Mouse (Mus musculus): ENCODE measurements around the gene Pip5k1c.

The Pip5k1c gene

GRCm38 (mm10) chr10:81302781-81303218, 10.0 kb downstream of the Pip5k1c start:
- no peak for DNase-seq (ENCODE audit: low spot score)

GRCm38 (mm10) chr10:81303258-81303657, 10.5 kb downstream of the Pip5k1c start:
- DNase-seq (ENCODE audit: low spot score) = no peak

GRCm38 (mm10) chr10:81303761-81304160, 11.0 kb downstream of the Pip5k1c start:
- no peak for DNase-seq (ENCODE audit: low spot score)

- DNase-seq (ENCODE audit: low spot score) = peak; percentile 74
Measured at GRCm38 (mm10) chr10:81304597-81305238, 12.0 kb downstream of the Pip5k1c start.

- DNase-seq (ENCODE audit: low spot score) = no peak
Measured at GRCm38 (mm10) chr10:81305663-81306062, 12.9 kb downstream of the Pip5k1c start.

GRCm38 (mm10) chr10:81306173-81306668, 13.5 kb downstream of the Pip5k1c start:
- DNase-seq (ENCODE audit: low spot score) = no peak

GRCm38 (mm10) chr10:81306837-81307682, 14.3 kb downstream of the Pip5k1c start:
- no peak for DNase-seq (ENCODE audit: low spot score)

- DNase-seq (ENCODE audit: low spot score) = no peak
Measured at GRCm38 (mm10) chr10:81309571-81309970, 16.8 kb downstream of the Pip5k1c start.

GRCm38 (mm10) chr10:81313581-81313980, 20.8 kb downstream of the Pip5k1c start:
- no peak for DNase-seq (ENCODE audit: low spot score)

GRCm38 (mm10) chr10:81314201-81314600, 21.4 kb downstream of the Pip5k1c start:
- DNase-seq (ENCODE audit: low spot score) = no peak

- no peak for DNase-seq (ENCODE audit: low spot score)
Measured at GRCm38 (mm10) chr10:81315587-81315986, 22.8 kb downstream of the Pip5k1c start.

- DNase-seq (ENCODE audit: low spot score) = no peak
Measured at GRCm38 (mm10) chr10:81316338-81317060, 23.7 kb downstream of the Pip5k1c start.

GRCm38 (mm10) chr10:81317273-81317672, 24.5 kb downstream of the Pip5k1c start:
- peak; percentile 63 for DNase-seq (ENCODE audit: low spot score)

- no peak for DNase-seq (ENCODE audit: low spot score)
Measured at GRCm38 (mm10) chr10:81318589-81319329, 26.0 kb downstream of the Pip5k1c start.

- no peak for DNase-seq (ENCODE audit: low spot score)
Measured at GRCm38 (mm10) chr10:81319330-81319699, 26.6 kb downstream of the Pip5k1c start.

- peak; percentile 100 for DNase-seq (ENCODE audit: low spot score)
Measured at GRCm38 (mm10) chr10:81319741-81320549, 27.2 kb downstream of the Pip5k1c start.

GRCm38 (mm10) chr10:81320550-81321347, 28.0 kb downstream of the Pip5k1c start, which contains the start of gene Cactin:
TSS of gene Cactin (plus strand) at chr10:81321103.
- DNase-seq (ENCODE audit: low spot score) = peak; percentile 100

GRCm38 (mm10) chr10:81321436-81321835, 28.7 kb downstream of the Pip5k1c start:
- DNase-seq (ENCODE audit: low spot score) = no peak

- no peak for DNase-seq (ENCODE audit: low spot score)
Measured at GRCm38 (mm10) chr10:81322444-81322843, 29.7 kb downstream of the Pip5k1c start.
